Mouse (Mus musculus): Measurements from ENCODE around the gene Elavl3.

GRCm38 (mm10) chr9:22095854-22096307 is 44.1 kb upstream of the Elavl3 start:
- TF ChIP-seq POLR2A (IDR thresholded peaks at IDR 0.05; ENCODE audit: extremely low read depth, insufficient read depth, low read length) (no peak), CTCF (IDR thresholded peaks at IDR 0.05; ENCODE audit: extremely low read depth, insufficient read depth, low read length) (peak; percentile 48)

Data from cortical plate, adult 2 months (tissue).